ENCODE assay signal across 25 mouse cellular contexts in genomic region chr10:106763785-106764184, GRCm38 (mm10).
A peak's percentile ranks its signal among the peaks of the same experiment; 100 is the strongest.
DNase-seq lines count a peak whose midpoint lies in the region; ATAC-seq and TF ChIP-seq lines count a peak whose summit lies in the region.
"Had no signal": no experiment of that assay in that cellular context is flagged by ENCODE, and none has a peak within 500 bp of the region (broad histone marks: within the 10 kb centered on the region; RNA-seq: fewer than 3 reads in every experiment).

No protein-coding gene starts in this region.

- no peak for TF ChIP-seq CTCF in lung, embryonic 14.5 days (IDR thresholded peaks at IDR 0.05; ENCODE audit: low read depth)
- TF ChIP-seq CTCF in MEL (IDR thresholded peaks at IDR 0.05 in 2 of 3, conservative IDR thresholded peaks at IDR 0.05 in 1 of 3; ENCODE audit: control insufficient read depth in 1 of 3, insufficient read depth in 1 of 3, low read depth in 2 of 3, low read length in 3 of 3, poor library complexity in 1 of 3, severe bottlenecking in 1 of 3): no peak

- no peaks in the 10 kb centered on the region for H3K4me1 ChIP-seq in lung, embryonic 14.5 days (ENCODE audit: insufficient read depth)
- no peaks in the 10 kb centered on the region for H3K4me1 ChIP-seq in MEL (ENCODE audit: control insufficient read depth in 1 of 2, insufficient read depth in 2 of 2, low read length in 2 of 2)
- H3K4me1 ChIP-seq in midbrain, embryonic 11.5 days (ENCODE audit: control insufficient read depth, insufficient read depth, low read length): no peaks in the 10 kb centered on the region
- H3K4me1 ChIP-seq: embryonic facial prominence, embryonic 10.5 days; forebrain, embryonic 13.5 days; forebrain, embryonic 15.5 days had no signal

- H3K4me3 ChIP-seq in lung, embryonic 14.5 days (ENCODE audit: low read depth, low read length): no peak overlapping the region
- H3K4me3 ChIP-seq in MEL (ENCODE audit: control insufficient read depth in 1 of 2, insufficient read depth in 1 of 2, low read depth in 2 of 2, low read length in 2 of 2) (no peak overlapping the region), myocyte (no peak overlapping the region)
- no peak overlapping the region for H3K4me3 ChIP-seq in midbrain, embryonic 11.5 days (ENCODE audit: low read depth, low read length)
- H3K4me3 ChIP-seq: embryonic facial prominence, embryonic 10.5 days; embryonic facial prominence, embryonic 12.5 days; forebrain, embryonic 13.5 days; forebrain, embryonic 15.5 days had no signal

- no peaks in the 10 kb centered on the region for H3K27me3 ChIP-seq in lung, embryonic 14.5 days (ENCODE audit: insufficient read depth, low read length)
- H3K27me3 ChIP-seq in MEL (ENCODE audit: control insufficient read depth in 1 of 2, insufficient read depth in 2 of 2, low read length in 2 of 2) (no peaks in the 10 kb centered on the region), myocyte (ENCODE audit: control insufficient read depth, insufficient read depth, insufficient read length) (no peaks in the 10 kb centered on the region)
- no peaks in the 10 kb centered on the region for H3K27me3 ChIP-seq in midbrain, embryonic 11.5 days (ENCODE audit: control insufficient read depth, insufficient read depth, low read length)
- H3K27me3 ChIP-seq: CH12.LX; embryonic facial prominence, embryonic 12.5 days; forebrain, embryonic 13.5 days; forebrain, embryonic 15.5 days had no signal

- TF ChIP-seq RAD21 in MEL (IDR thresholded peaks at IDR 0.05; ENCODE audit: low read depth, low read length): no peak

- TF ChIP-seq POLR2A in MEL (IDR thresholded peaks at IDR 0.05; ENCODE audit: control insufficient read depth in 1 of 2, insufficient read depth in 1 of 2, low read depth in 1 of 2, low read length in 2 of 2, poor library complexity in 1 of 2) (no peak), myocyte (IDR thresholded peaks at IDR 0.05; ENCODE audit: insufficient read length, low read depth) (no peak)

- H3K79me2 ChIP-seq in MEL (ENCODE audit: control insufficient read depth, insufficient read depth, low read length, poor library complexity) (no peaks in the 10 kb centered on the region), myocyte (ENCODE audit: control insufficient read depth, insufficient read depth) (no peaks in the 10 kb centered on the region)

- peak; percentile 14 to 18 for DNase-seq in cerebellum, postnatal 10 days
- no peak for DNase-seq in cerebellum, postnatal 25 days
- peak; percentile 51 for DNase-seq in lung, embryonic 14.5 days
- DNase-seq in lung, adult 18-20 months: no peak
- peak; percentile 1 for DNase-seq in MEL (ENCODE audit: low read depth, low spot score)
- DNase-seq in midbrain, embryonic 11.5 days (ENCODE audit: low spot score, missing footprints): no peak
- DNase-seq in spleen, postnatal 36 days (ENCODE audit: low spot score in 2 of 2): no peak
- DNase-seq: adrenal gland, adult 8-10 months; adrenal gland, postnatal 14 days; adrenal gland, postnatal 36 days; cerebellum, adult 11-12 months; cerebellum, adult 2 months; cerebellum, adult 9-10 months; cerebellum, postnatal 14 days; forebrain, postnatal 0 days had no signal

- no peak for TF ChIP-seq EP300 in MEL (IDR thresholded peaks at IDR 0.05; ENCODE audit: low read depth in 1 of 2, low read length in 2 of 2)

- 52% methylated on average over 7 of the region's 7 CpGs for WGBS in lung, embryonic 14.5 days
- WGBS in midbrain, embryonic 11.5 days: 83% methylated on average over 7 of the region's 7 CpGs

- no peak overlapping the region for H3ac ChIP-seq in myocyte (ENCODE audit: control insufficient read depth, insufficient read length)

- H3K9ac ChIP-seq in lung, embryonic 14.5 days: no peak overlapping the region
- no peak overlapping the region for H3K9ac ChIP-seq in MEL (ENCODE audit: control insufficient read depth, low read depth, low read length, poor library complexity, severe bottlenecking)
- H3K9ac ChIP-seq in midbrain, embryonic 11.5 days (ENCODE audit: low read length): no peak overlapping the region
- H3K9ac ChIP-seq: embryonic facial prominence, embryonic 12.5 days; forebrain, embryonic 13.5 days; forebrain, embryonic 15.5 days; forebrain, postnatal 0 days had no signal

- H3K4me2 ChIP-seq in lung, embryonic 14.5 days: no peak overlapping the region
- H3K4me2 ChIP-seq in myocyte (ENCODE audit: low read depth): peak overlapping the region; percentile 27
- no peak overlapping the region for H3K4me2 ChIP-seq in midbrain, embryonic 11.5 days
- H3K4me2 ChIP-seq: embryonic facial prominence, embryonic 12.5 days; forebrain, embryonic 13.5 days; forebrain, embryonic 15.5 days had no signal

- H3K9me3 ChIP-seq in lung, embryonic 14.5 days (ENCODE audit: low read depth, low read length): no peaks in the 10 kb centered on the region
- H3K9me3 ChIP-seq in MEL (replicated peaks; ENCODE audit: insufficient read depth, low read length): no peaks in the 10 kb centered on the region
- H3K9me3 ChIP-seq in midbrain, embryonic 11.5 days (ENCODE audit: control insufficient read depth, low read length): no peaks in the 10 kb centered on the region
- H3K9me3 ChIP-seq: embryonic facial prominence, embryonic 10.5 days; embryonic facial prominence, embryonic 12.5 days; forebrain, embryonic 13.5 days; forebrain, embryonic 15.5 days had no signal

- H3K27ac ChIP-seq in lung, embryonic 14.5 days (ENCODE audit: low read depth): no peak overlapping the region
- no peak overlapping the region for H3K27ac ChIP-seq in MEL (ENCODE audit: control insufficient read depth, low read depth, low read length)
- H3K27ac ChIP-seq in midbrain, embryonic 11.5 days (ENCODE audit: low read depth, low read length): no peak overlapping the region
- H3K27ac ChIP-seq: embryonic facial prominence, embryonic 10.5 days; embryonic facial prominence, embryonic 12.5 days; forebrain, embryonic 13.5 days; forebrain, embryonic 15.5 days had no signal

- ATAC-seq in lung, embryonic 14.5 days (ENCODE audit: insufficient read depth): 0 out of 2 replicates have a peak, but pooled peaks have one; percentile 54
- no peak for ATAC-seq in midbrain, embryonic 11.5 days (ENCODE audit: low FRiP score)
- ATAC-seq: activated CD4-positive, CD25-positive, alpha-beta regulatory T cell, adult 4 months; CD4-positive, CD25-positive, alpha-beta regulatory T cell, adult 4 months; forebrain, embryonic 13.5 days; forebrain, embryonic 15.5 days; forebrain, postnatal 0 days; Patski had no signal

- H3K36me3 ChIP-seq in lung, embryonic 14.5 days (ENCODE audit: insufficient read depth): no peaks in the 10 kb centered on the region
- no peaks in the 10 kb centered on the region for H3K36me3 ChIP-seq in MEL (ENCODE audit: control insufficient read depth in 1 of 2, insufficient read depth in 2 of 2, low read length in 2 of 2)
- no peaks in the 10 kb centered on the region for H3K36me3 ChIP-seq in myocyte (ENCODE audit: control insufficient read depth, insufficient read depth)
- no peaks in the 10 kb centered on the region for H3K36me3 ChIP-seq in midbrain, embryonic 11.5 days (ENCODE audit: control insufficient read depth, insufficient read depth, low read length)
- H3K36me3 ChIP-seq: embryonic facial prominence, embryonic 10.5 days; embryonic facial prominence, embryonic 12.5 days; forebrain, embryonic 15.5 days; G1E had no signal

TF ChIP-seq in MEL, 35 proteins besides CTCF, POLR2A, EP300 and RAD21:
- TF ChIP-seq ZKSCAN1 (IDR thresholded peaks at IDR 0.05; ENCODE audit: low read depth, low read length) (no peak), BHLHE40 (IDR thresholded peaks at IDR 0.05; ENCODE audit: borderline replicate concordance, low read depth, low read length) (no peak), USF2 (IDR thresholded peaks at IDR 0.05; ENCODE audit: borderline replicate concordance in 1 of 2, insufficient read depth in 1 of 2, low read depth in 1 of 2, low read length in 2 of 2) (no peak), ZNF384 (IDR thresholded peaks at IDR 0.05; ENCODE audit: low read depth, low read length) (no peak), GATA1 (IDR thresholded peaks at IDR 0.05; ENCODE audit: low read depth, low read length) (no peak), E2F4 (IDR thresholded peaks at IDR 0.05; ENCODE audit: borderline replicate concordance, low read depth, low read length) (no peak), POLR2AphosphoS5 (IDR thresholded peaks at IDR 0.05; ENCODE audit: borderline replicate concordance, low read depth, low read length) (no peak), MEF2A (IDR thresholded peaks at IDR 0.05; ENCODE audit: extremely low read depth, insufficient replicate concordance, low read depth, low read length, poor library complexity, severe bottlenecking) (no peak), GABPA (IDR thresholded peaks at IDR 0.05; ENCODE audit: low read depth, low read length) (no peak), TBP (IDR thresholded peaks at IDR 0.05; ENCODE audit: low read depth, low read length) (no peak), TAL1 (IDR thresholded peaks at IDR 0.05; ENCODE audit: low read length) (no peak)

TF ChIP-seq in myocyte, 11 proteins besides CTCF, POLR2A, EP300 and RAD21:
- no peak for TF ChIP-seq POLR2AphosphoS2 (IDR thresholded peaks at IDR 0.05; ENCODE audit: insufficient read length, low read depth)
- TF ChIP-seq MYOG (IDR thresholded peaks at IDR 0.05; ENCODE audit: control insufficient read depth in 1 of 3, insufficient read depth in 1 of 3, insufficient read length in 2 of 3, low read depth in 2 of 3): no peak
- TF ChIP-seq REST (IDR thresholded peaks at IDR 0.05; ENCODE audit: insufficient read depth, insufficient read length): no peak
- no peak for TF ChIP-seq TCF12 (IDR thresholded peaks at IDR 0.05; ENCODE audit: insufficient read depth, poor library complexity, severe bottlenecking)
- TF ChIP-seq MAX (IDR thresholded peaks at IDR 0.05; ENCODE audit: low read depth): no peak
- no peak for TF ChIP-seq TCF3 (IDR thresholded peaks at IDR 0.05; ENCODE audit: insufficient read length, low read depth)
- no peak for TF ChIP-seq USF1 (IDR thresholded peaks at IDR 0.05; ENCODE audit: low read depth)
- TF ChIP-seq E2F4 (IDR thresholded peaks at IDR 0.05; ENCODE audit: insufficient read depth): no peak
- no peak for TF ChIP-seq CEBPB (IDR thresholded peaks at IDR 0.05; ENCODE audit: insufficient read depth, poor library complexity, severe bottlenecking)
- TF ChIP-seq SRF (IDR thresholded peaks at IDR 0.05; ENCODE audit: control insufficient read depth, insufficient read length, low read depth): no peak
- TF ChIP-seq MYOD1 (IDR thresholded peaks at IDR 0.05; ENCODE audit: control insufficient read depth in 1 of 3, insufficient read length in 2 of 3, low read depth in 2 of 3): no peak
TF ChIP-seq in myocyte: peak in this region for 0.

Comparison
In these comparisons a context has a peak if more than half of its experiments do, and no peak if none do; other contexts are left out.
1. DNase-seq: peak in cerebellum, postnatal 10 days (2 of 2), lung, embryonic 14.5 days (single experiment) and MEL (single experiment); none in cerebellum, postnatal 25 days (0 of 2), lung, adult 18-20 months (0 of 2), midbrain, embryonic 11.5 days (single experiment) and spleen, postnatal 36 days (0 of 2).